Mouse (Mus musculus) midbrain, embryonic 16.5 days (tissue): ENCODE measurements at regions not wholly inside any gene's neighbourhood (a gene's known extent, or its start where the extent isn't known, plus 50 kb on each side); places are given as distances from the start of the nearest gene placed in this dataset.
A peak's percentile ranks its signal among the peaks of the same experiment; 100 is the strongest.

Source experiments
- ATAC-seq: fragments of 200-750 bp; cut with Nextera tagmentation; 2 replicates; pipeline ENCODE4 v1.8.0; 2017; ENCODE audit warnings: moderate TSS enrichment
- H3K27ac ChIP-seq: fragments of 300-500 bp; sonication (generic); 2 replicates; pipeline ENCODE4 v1.5.1; 2014; ENCODE audit warnings: mild to moderate bottlenecking, low read length, mixed read lengths
- H3K27me3 ChIP-seq: fragments of 300-500 bp; sonication (generic); 2 replicates; pipeline ENCODE4 v1.6.1; 2014; ENCODE audit warnings: low read depth, low read length, mixed read lengths; ENCODE audit not compliant: control insufficient read depth, insufficient read depth
- H3K36me3 ChIP-seq: fragments of 300-500 bp; sonication (generic); 2 replicates; pipeline ENCODE4 v1.6.1; 2014; ENCODE audit warnings: mild to moderate bottlenecking, low read length, moderate library complexity, mixed read lengths; ENCODE audit not compliant: control insufficient read depth, insufficient read depth
- H3K4me1 ChIP-seq: fragments of 300-500 bp; sonication (generic); 2 replicates; pipeline ENCODE4 v1.6.1; 2014; ENCODE audit warnings: mild to moderate bottlenecking, low read length, mixed read lengths; ENCODE audit not compliant: control insufficient read depth, insufficient read depth
- H3K4me2 ChIP-seq: fragments of 300-500 bp; sonication (generic); 2 replicates; pipeline ENCODE4 v1.6.1; 2014; ENCODE audit warnings: mild to moderate bottlenecking, low read length, mixed read lengths
- H3K4me3 ChIP-seq: fragments of 300-500 bp; sonication (generic); 2 replicates; pipeline ENCODE4 v1.5.1; 2014; ENCODE audit warnings: low read depth, mild to moderate bottlenecking, low read length, moderate library complexity, mixed read lengths
- H3K9ac ChIP-seq: fragments of 300-500 bp; sonication (generic); 2 replicates; pipeline ENCODE4 v1.6.1; 2014; ENCODE audit warnings: low read depth, low read length, mixed read lengths
- H3K9me3 ChIP-seq: fragments of 300-500 bp; sonication (generic); replicated peaks from 2 replicates; pipeline ENCODE4 v1.6.1; 2014; ENCODE audit warnings: mild to moderate bottlenecking, low read length, mixed read lengths; ENCODE audit not compliant: control insufficient read depth, poor library complexity, severe bottlenecking
- WGBS: fragments of 180-500 bp; shearing (Covaris S2); extraction: QIAGEN DNeasy Blood & Tissue Kit; methylation state at CpG from one replicate; pipeline ENCODE4 v1.1.7; 2014; 5-methylcytosine and 5-hydroxymethylcytosine counted together

- Histone ChIP-seq H3K4me1 (no peaks in the 10 kb centered on the region), H3K4me2 (no peak overlapping the region), H3K27ac (no peak overlapping the region), H3K27me3 (no peaks in the 10 kb centered on the region; the same call in 1 of the 2 replicates), H3K9me3 (no peaks in the 10 kb centered on the region), H3K9ac (no peak overlapping the region), H3K4me3 (no peak overlapping the region), H3K36me3 (no peaks in the 10 kb centered on the region)
- 57% methylated on average over 2 of the region's 2 CpGs for WGBS
- ATAC-seq, result no peak
These were observed 133.0 kb upstream of the Rai2 start for GRCm38 (mm10) chrX:161583872-161584271.

- 57% methylated on average over 5 of the region's 5 CpGs for WGBS
- ATAC-seq, result peak; percentile 32; the same call in 1 of the 2 replicates
These were observed 83.0 kb upstream of the Rai2 start for GRCm38 (mm10) chrX:161633869-161634268.

GRCm38 (mm10) chrX:161634342-161634741 is 82.5 kb upstream of the Rai2 start:
- Histone ChIP-seq H3K4me2 (no peak overlapping the region), H3K36me3 (no peaks in the 10 kb centered on the region), H3K9me3 (no peaks in the 10 kb centered on the region), H3K4me1 (no peaks in the 10 kb centered on the region), H3K27me3 (no peaks in the 10 kb centered on the region), H3K27ac (no peak overlapping the region), H3K4me3 (no peak overlapping the region), H3K9ac (no peak overlapping the region)
- peak; percentile 96 for ATAC-seq
- WGBS, result 78% methylated on average over 2 of the region's 2 CpGs

More at GRCm38 (mm10) chrX:161633869-161634268, 83.0 kb upstream of the Rai2 start:
- H3K9ac ChIP-seq, result no peak overlapping the region
- no peaks in the 10 kb centered on the region for H3K27me3 ChIP-seq
- no peak overlapping the region for H3K4me3 ChIP-seq
- H3K4me2 ChIP-seq, result no peak overlapping the region
- no peak overlapping the region for H3K27ac ChIP-seq
- H3K4me1 ChIP-seq, result no peaks in the 10 kb centered on the region
- no peaks in the 10 kb centered on the region for H3K9me3 ChIP-seq
- H3K36me3 ChIP-seq, result no peaks in the 10 kb centered on the region

- no peaks in the 10 kb centered on the region for H3K27me3 ChIP-seq
- ATAC-seq, result no peak
- WGBS, result 61% methylated on average over 9 of the region's 9 CpGs
These were observed 81.2 kb upstream of the Rai2 start for GRCm38 (mm10) chrX:161635678-161636077.

GRCm38 (mm10) chrX:161653106-161653505 is 63.8 kb upstream of the Rai2 start:
- H3K4me3 ChIP-seq, result no peak overlapping the region

More at GRCm38 (mm10) chrX:161635678-161636077, 81.2 kb upstream of the Rai2 start:
- Histone ChIP-seq H3K4me1 (no peaks in the 10 kb centered on the region), H3K4me2 (no peak overlapping the region), H3K27ac (no peak overlapping the region), H3K9ac (no peak overlapping the region), H3K9me3 (no peaks in the 10 kb centered on the region), H3K4me3 (no peak overlapping the region), H3K36me3 (no peaks in the 10 kb centered on the region)

GRCm38 (mm10) chrX:161660106-161660505 is 56.8 kb upstream of the Rai2 start:
- Histone ChIP-seq H3K4me3 (no peak overlapping the region), H3K36me3 (no peaks in the 10 kb centered on the region), H3K9ac (no peak overlapping the region), H3K9me3 (no peaks in the 10 kb centered on the region), H3K4me2 (no peak overlapping the region), H3K4me1 (no peaks in the 10 kb centered on the region), H3K27ac (no peak overlapping the region), H3K27me3 (peaks cover 2% of the 10 kb centered on the region; the same call in 1 of the 2 replicates)
- no peak for ATAC-seq
- 86% methylated on average over 3 of the region's 3 CpGs for WGBS

More at GRCm38 (mm10) chrX:161653106-161653505, 63.8 kb upstream of the Rai2 start:
- no peak for ATAC-seq
- Histone ChIP-seq H3K27ac (no peak overlapping the region), H3K9ac (no peak overlapping the region), H3K27me3 (peaks cover 2% of the 10 kb centered on the region; the same call in 1 of the 2 replicates), H3K4me2 (no peak overlapping the region), H3K9me3 (no peaks in the 10 kb centered on the region), H3K4me1 (no peaks in the 10 kb centered on the region), H3K36me3 (no peaks in the 10 kb centered on the region)
- WGBS, result 63% methylated on average over 2 of the region's 2 CpGs

GRCm38 (mm10) chrX:161661936-161662335 is 54.9 kb upstream of the Rai2 start:
- no peak overlapping the region for H3K4me2 ChIP-seq
- WGBS, result 80% methylated on average over 2 of the region's 2 CpGs
- H3K4me3 ChIP-seq, result no peak overlapping the region
- ATAC-seq, result no peak
- no peaks in the 10 kb centered on the region for H3K36me3 ChIP-seq
- H3K27ac ChIP-seq, result no peak overlapping the region
- no peaks in the 10 kb centered on the region for H3K4me1 ChIP-seq
- peaks cover 2% of the 10 kb centered on the region; the same call in 1 of the 2 replicates for H3K27me3 ChIP-seq
- no peak overlapping the region for H3K9ac ChIP-seq
- H3K9me3 ChIP-seq, result no peaks in the 10 kb centered on the region
